Mouse (Mus musculus): Measurements from ENCODE around the gene Tmem239. TPM values are rescaled to one million over a fixed set of nuclear protein-coding genes. Genes with fewer than 3 reads are reported as not detected.
A peak's percentile ranks its signal among the peaks of the same experiment; 100 is the strongest.

Gene Tmem239
- polyA plus RNA-seq, 1 experiment from 2014 or later, result 0.15 TPM

DNA sequence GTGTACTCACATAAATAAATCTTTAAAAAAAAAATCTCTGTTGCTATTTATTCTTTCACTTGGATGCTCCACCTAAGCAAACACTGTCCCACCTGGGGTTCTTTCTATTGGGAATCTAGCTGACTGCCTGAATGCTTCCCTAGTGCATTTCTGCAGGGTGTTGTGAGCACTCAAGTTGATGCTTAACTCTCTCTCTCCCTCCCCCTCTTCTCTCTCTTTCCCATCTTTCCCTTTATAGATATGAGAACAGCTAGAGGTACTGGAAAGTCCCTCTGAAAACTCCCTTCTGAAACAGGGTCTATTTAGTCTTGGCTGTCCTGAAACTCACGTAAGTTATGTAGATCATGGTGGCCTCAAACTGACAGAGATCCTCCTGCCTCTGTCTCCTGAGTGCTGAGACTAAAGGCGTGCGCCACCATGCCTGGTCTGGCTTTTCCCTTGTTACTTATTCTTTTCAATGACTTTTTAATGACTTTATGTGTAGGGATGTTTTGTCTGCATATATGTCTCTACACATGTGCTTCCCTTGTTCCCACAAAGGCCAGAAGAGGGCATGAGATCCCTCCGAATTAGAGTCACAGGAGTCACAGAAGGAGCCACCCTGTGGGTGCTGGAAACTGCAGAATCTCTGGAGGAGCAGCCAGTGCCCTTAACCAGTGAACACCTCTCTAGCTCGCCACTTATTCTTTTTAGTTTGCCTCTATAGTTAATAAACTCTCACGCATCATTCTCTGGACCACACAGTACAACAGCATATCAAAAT, 8.0 kb downstream of the Tmem239 start:
- WGBS, result 72% methylated on average over 6 of the region's 6 CpGs
- Histone ChIP-seq H3K36me3 (peaks cover 9% of the 10 kb centered on the region), H3K4me3 (no peak overlapping the region), H3K9me3 (no peaks in the 10 kb centered on the region), H3K4me2 (no peak overlapping the region), H3K27me3 (no peaks in the 10 kb centered on the region), H3K27ac (no peak overlapping the region), H3K4me1 (peaks cover 11% of the 10 kb centered on the region), H3K9ac (no peak overlapping the region)
- no peak for ATAC-seq (ENCODE audit: insufficient number of reproducible peaks, low FRiP score, low TSS enrichment, low read depth)

- Histone ChIP-seq H3K4me1 (peaks cover 35% of the 10 kb centered on the region), H3K4me3 (no peak overlapping the region), H3K4me2 (no peak overlapping the region), H3K27me3 (no peaks in the 10 kb centered on the region), H3K27ac (no peak overlapping the region), H3K9ac (no peak overlapping the region), H3K36me3 (peaks cover 19% of the 10 kb centered on the region), H3K9me3 (no peaks in the 10 kb centered on the region)
- WGBS, result 96% methylated on average over 26 of the region's 26 CpGs
- no peak for ATAC-seq (ENCODE audit: insufficient number of reproducible peaks, low FRiP score, low TSS enrichment, low read depth)
Measured at GRCm38 (mm10) chr2:130421781-130422620, 15.7 kb downstream of the Tmem239 start.

DNA sequence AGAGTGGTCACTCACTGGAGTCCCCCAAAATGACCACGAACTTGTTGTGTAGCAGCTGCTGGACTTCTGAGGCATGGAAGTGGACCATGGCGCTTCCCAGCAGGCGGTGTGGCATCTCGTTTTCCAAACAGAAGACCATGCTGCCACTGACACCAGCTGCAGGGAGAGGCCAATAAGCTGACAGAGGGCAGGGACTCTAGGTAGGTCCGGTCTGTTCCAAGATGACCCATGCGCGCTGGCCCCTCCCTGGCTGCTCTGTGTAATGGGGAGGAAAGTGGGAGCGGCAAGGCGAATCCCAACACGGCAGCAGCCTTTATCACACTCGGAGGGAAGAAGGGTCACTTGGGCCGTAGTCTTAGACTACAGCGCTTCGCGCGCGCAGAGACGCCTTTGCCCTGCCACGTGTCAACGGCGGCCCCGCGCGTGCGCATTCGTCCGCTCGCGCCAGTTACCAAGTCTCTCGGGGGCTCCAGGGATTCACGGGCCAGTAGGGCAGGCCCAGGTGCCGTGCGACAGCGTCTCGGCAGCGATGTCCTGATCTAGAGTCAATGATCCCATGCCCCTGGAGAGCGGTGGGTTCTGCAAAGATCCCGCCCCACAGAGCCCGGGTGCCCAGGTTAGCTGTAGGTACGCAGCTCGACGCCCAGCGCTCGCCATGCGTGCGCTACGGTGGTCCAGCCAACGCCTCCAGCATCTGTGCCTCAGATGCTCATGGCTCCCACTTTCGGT, 17.3 kb downstream of the Tmem239 start:
- peak overlapping the region; percentile 95 for H3K27ac ChIP-seq
- no peaks in the 10 kb centered on the region for H3K9me3 ChIP-seq
- WGBS, result 13% methylated on average over 49 of the region's 49 CpGs
- peak; percentile 56 for ATAC-seq (ENCODE audit: insufficient number of reproducible peaks, low FRiP score, low TSS enrichment, low read depth)
- peaks cover 35% of the 10 kb centered on the region for H3K4me1 ChIP-seq
- peak overlapping the region; percentile 93 for H3K4me2 ChIP-seq
- peaks cover 17% of the 10 kb centered on the region for H3K36me3 ChIP-seq
- H3K27me3 ChIP-seq, result no peaks in the 10 kb centered on the region
- H3K9ac ChIP-seq, result peak overlapping the region; percentile 74
- H3K4me3 ChIP-seq, result peak overlapping the region; percentile 85

DNA sequence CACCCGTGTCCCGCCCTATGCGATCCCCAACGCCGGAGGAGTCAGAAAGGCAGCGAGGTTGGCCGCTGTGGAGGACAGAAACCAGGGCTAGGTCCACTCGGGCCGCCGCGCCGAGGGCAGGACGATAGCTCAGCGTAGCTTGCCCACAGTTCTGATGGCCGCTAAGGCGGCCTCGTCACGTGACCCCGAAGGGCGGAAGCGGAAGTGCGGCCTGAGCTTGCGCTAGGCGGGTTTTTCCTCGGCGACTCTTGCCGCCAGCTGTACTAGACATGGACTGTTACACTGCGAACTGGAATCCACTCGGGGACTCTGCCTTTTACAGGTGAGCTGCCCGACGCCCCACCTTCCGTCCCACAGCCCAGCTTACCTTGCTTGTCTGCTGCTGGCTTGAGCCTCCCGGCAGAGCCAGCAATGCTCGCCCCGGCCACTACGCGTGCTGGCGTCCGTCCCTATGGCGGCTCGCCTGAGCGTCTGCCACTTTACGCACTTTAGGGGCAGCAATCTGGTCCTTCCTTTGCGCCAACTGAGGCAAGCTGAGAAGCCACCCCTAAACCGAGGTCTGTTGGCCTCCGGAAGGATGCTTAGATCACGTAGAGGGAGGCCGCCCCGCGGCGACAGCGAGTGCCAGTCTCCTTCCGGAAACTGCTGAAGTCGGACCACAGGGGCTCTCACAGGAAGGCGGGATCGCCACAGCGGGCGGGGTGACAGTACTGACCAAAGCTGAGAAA, 18.0 kb downstream of the Tmem239 start, which contains the start of the genes Vps16 and Pced1a:
Vps16 (plus strand) TSS at position 214 of the 728 bp plus-strand sequence.
Pced1a (minus strand) TSS at position 576 of the 728 bp plus-strand sequence.
- Histone ChIP-seq H3K9me3 (no peaks in the 10 kb centered on the region), H3K4me3 (peak within 1 kb of the TSS; percentile 85), H3K27me3 (no peaks in the 10 kb centered on the region), H3K27ac (peak within 1 kb of the TSS; percentile 95), H3K36me3 (peaks cover 10% of the 10 kb centered on the region), H3K9ac (peak within 1 kb of the TSS; percentile 74), H3K4me2 (peak within 1 kb of the TSS; percentile 93), H3K4me1 (peaks cover 35% of the 10 kb centered on the region)
- peak; percentile 91 for ATAC-seq (ENCODE audit: insufficient number of reproducible peaks, low FRiP score, low TSS enrichment, low read depth)
- WGBS, result under 1% methylated on average over 58 of the region's 58 CpGs

DNA sequence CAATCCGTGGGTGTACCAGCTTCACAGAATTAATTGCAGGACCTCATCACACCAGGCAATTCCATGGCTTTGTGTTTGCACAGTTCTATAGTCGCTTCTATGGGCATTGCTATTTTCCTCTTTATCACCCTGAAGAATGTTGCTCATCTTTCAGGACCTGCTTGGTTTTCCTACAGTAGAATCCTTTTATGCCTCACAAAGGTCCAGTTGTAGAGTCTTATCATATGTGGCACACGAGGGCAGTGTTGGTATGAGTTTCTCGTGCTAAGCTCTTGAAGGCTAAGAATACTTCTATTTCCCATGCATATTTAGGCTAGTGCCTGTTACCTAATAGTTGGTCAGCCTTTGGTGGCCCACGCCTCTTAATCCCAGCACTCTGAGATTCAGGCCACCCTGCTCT, 18.8 kb downstream of the Tmem239 start:
- H3K9me3 ChIP-seq, result no peaks in the 10 kb centered on the region
- ATAC-seq (ENCODE audit: insufficient number of reproducible peaks, low FRiP score, low TSS enrichment, low read depth), result no peak
- no peaks in the 10 kb centered on the region for H3K27me3 ChIP-seq
- H3K4me2 ChIP-seq, result peak overlapping the region; percentile 93
- H3K4me3 ChIP-seq, result peak overlapping the region; percentile 85
- H3K36me3 ChIP-seq, result peaks cover 3% of the 10 kb centered on the region; the same call in 1 of the 2 replicates
- peak overlapping the region; percentile 74 for H3K9ac ChIP-seq
- no peak overlapping the region for H3K27ac ChIP-seq
- 43% methylated on average over 5 of the region's 5 CpGs for WGBS
- peaks cover 35% of the 10 kb centered on the region for H3K4me1 ChIP-seq

DNA sequence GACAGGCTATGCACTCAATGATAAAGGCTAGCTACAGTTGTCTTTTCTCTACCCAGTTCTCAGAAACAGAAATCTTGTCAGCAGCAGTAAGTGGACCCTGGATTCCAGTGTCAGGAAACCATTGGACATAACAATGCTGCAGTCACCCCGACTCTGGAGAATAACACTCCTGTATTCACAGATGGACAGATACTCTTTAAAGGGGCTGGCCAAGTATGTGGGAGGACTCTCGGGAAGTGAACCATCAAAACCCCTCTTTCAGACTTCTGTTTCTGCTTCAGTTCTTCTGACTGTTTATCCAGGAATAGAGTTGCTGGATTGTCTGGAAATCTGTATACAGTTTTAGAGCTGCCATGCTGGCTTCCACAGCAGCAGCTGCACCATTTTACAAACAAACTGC, 23.6 kb downstream of the Tmem239 start:
- 66% methylated on average over 2 of the region's 2 CpGs for WGBS

GRCm38 (mm10) chr2:130430484-130430883, 24.2 kb downstream of the Tmem239 start:
- ATAC-seq (ENCODE audit: insufficient number of reproducible peaks, low FRiP score, low TSS enrichment, low read depth), result no peak
- 79% methylated on average over 3 of the region's 3 CpGs for WGBS

More for the DNA sequence above, 23.6 kb downstream of the Tmem239 start:
- H3K9ac ChIP-seq, result no peak overlapping the region
- no peak overlapping the region for H3K27ac ChIP-seq
- no peaks in the 10 kb centered on the region for H3K9me3 ChIP-seq
- H3K36me3 ChIP-seq, result peaks cover 3% of the 10 kb centered on the region; the same call in 1 of the 2 replicates
- H3K4me3 ChIP-seq, result no peak overlapping the region
- no peak for ATAC-seq (ENCODE audit: insufficient number of reproducible peaks, low FRiP score, low TSS enrichment, low read depth)
- no peak overlapping the region for H3K4me2 ChIP-seq
- peaks cover 6% of the 10 kb centered on the region for H3K4me1 ChIP-seq
- H3K27me3 ChIP-seq, result no peaks in the 10 kb centered on the region

GRCm38 (mm10) chr2:130432157-130432556, 25.9 kb downstream of the Tmem239 start:
- WGBS, result 86% methylated on average over 3 of the region's 3 CpGs
- Histone ChIP-seq H3K9me3 (no peaks in the 10 kb centered on the region), H3K9ac (no peak overlapping the region), H3K27ac (no peak overlapping the region), H3K36me3 (peaks cover 7% of the 10 kb centered on the region; the same call in 1 of the 2 replicates), H3K4me3 (no peak overlapping the region), H3K4me2 (no peak overlapping the region), H3K27me3 (no peaks in the 10 kb centered on the region), H3K4me1 (no peaks in the 10 kb centered on the region; the same call in 1 of the 2 replicates)
- ATAC-seq (ENCODE audit: insufficient number of reproducible peaks, low FRiP score, low TSS enrichment, low read depth), result no peak

More at GRCm38 (mm10) chr2:130430484-130430883, 24.2 kb downstream of the Tmem239 start:
- no peak overlapping the region for H3K9ac ChIP-seq
- H3K36me3 ChIP-seq, result peaks cover 3% of the 10 kb centered on the region; the same call in 1 of the 2 replicates
- H3K4me1 ChIP-seq, result no peaks in the 10 kb centered on the region; the same call in 1 of the 2 replicates
- H3K9me3 ChIP-seq, result no peaks in the 10 kb centered on the region
- no peak overlapping the region for H3K4me2 ChIP-seq
- H3K27ac ChIP-seq, result no peak overlapping the region
- H3K4me3 ChIP-seq, result no peak overlapping the region
- no peaks in the 10 kb centered on the region for H3K27me3 ChIP-seq

GRCm38 (mm10) chr2:130433152-130433551, 26.9 kb downstream of the Tmem239 start:
- Histone ChIP-seq H3K36me3 (peaks cover 16% of the 10 kb centered on the region), H3K4me3 (no peak overlapping the region), H3K9ac (no peak overlapping the region), H3K27me3 (no peaks in the 10 kb centered on the region), H3K4me2 (no peak overlapping the region), H3K9me3 (no peaks in the 10 kb centered on the region), H3K27ac (no peak overlapping the region), H3K4me1 (no peaks in the 10 kb centered on the region)
- 21% methylated on average over 4 of the region's 4 CpGs for WGBS
- no peak for ATAC-seq (ENCODE audit: insufficient number of reproducible peaks, low FRiP score, low TSS enrichment, low read depth)

GRCm38 (mm10) chr2:130436769-130437168, 30.5 kb downstream of the Tmem239 start:
- ATAC-seq (ENCODE audit: insufficient number of reproducible peaks, low FRiP score, low TSS enrichment, low read depth), result no peak

GRCm38 (mm10) chr2:130438861-130439260, 32.6 kb downstream of the Tmem239 start:
- no peak overlapping the region for H3K9ac ChIP-seq
- H3K4me2 ChIP-seq, result no peak overlapping the region
- no peaks in the 10 kb centered on the region for H3K27me3 ChIP-seq
- no peaks in the 10 kb centered on the region for H3K9me3 ChIP-seq
- ATAC-seq (ENCODE audit: insufficient number of reproducible peaks, low FRiP score, low TSS enrichment, low read depth), result no peak
- no peaks in the 10 kb centered on the region for H3K4me1 ChIP-seq
- H3K27ac ChIP-seq, result no peak overlapping the region
- H3K36me3 ChIP-seq, result peaks cover 70% of the 10 kb centered on the region
- 89% methylated on average over 3 of the region's 3 CpGs for WGBS
- H3K4me3 ChIP-seq, result no peak overlapping the region

More at GRCm38 (mm10) chr2:130436769-130437168, 30.5 kb downstream of the Tmem239 start:
- Histone ChIP-seq H3K36me3 (peaks cover 50% of the 10 kb centered on the region), H3K4me3 (no peak overlapping the region), H3K4me2 (no peak overlapping the region), H3K27ac (no peak overlapping the region), H3K4me1 (no peaks in the 10 kb centered on the region), H3K9ac (no peak overlapping the region), H3K9me3 (no peaks in the 10 kb centered on the region), H3K27me3 (no peaks in the 10 kb centered on the region)
- WGBS, result 95% methylated on average over 1 of the region's 1 CpGs

Data from limb, embryonic 15.5 days (tissue).